Mouse (Mus musculus) regulatory T cell (primary cell): ENCODE data around the gene Zfp605.
"Not testable (repeated sequence)": the region's sequence is repeated elsewhere in the genome, so short reads cannot be mapped to it uniquely, and the experiment has no call there.

ENCODE experiments used
- in situ Hi-C: fragments of 300-600 bp; cut with MboI, MseI; formaldehyde crosslinking; loops from one replicate; pipeline ENCODE4 v1.15.1; 2025; ENCODE audit warnings: high pct_unique_total_duplicates

Zfp605 gene

DNA sequence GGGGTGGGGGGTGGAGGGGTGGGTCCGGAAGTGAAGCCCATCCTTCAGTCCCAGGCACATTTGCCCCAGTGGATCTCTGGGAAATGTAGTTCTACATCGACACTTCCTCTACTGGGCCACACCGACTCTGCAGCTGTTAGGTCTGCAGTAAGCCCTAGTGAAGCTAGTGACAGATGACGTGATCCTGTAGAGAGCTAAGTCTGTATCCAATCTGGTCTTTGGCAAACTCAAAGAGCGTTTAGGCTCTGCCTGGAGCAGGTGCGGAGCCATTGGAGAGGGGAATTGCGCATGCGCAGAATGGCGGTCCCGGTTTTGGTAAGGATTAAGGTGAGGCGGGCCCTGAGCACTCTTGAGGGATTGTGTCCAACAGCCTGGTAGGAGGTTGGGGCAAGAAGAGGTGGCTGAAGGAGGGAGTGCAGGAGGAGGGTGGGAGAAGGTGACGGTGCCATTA is at the start of gene Zfp605:
Gene Zfp605 (plus strand): TSS at position 102 of the 451 bp plus-strand sequence.
- in situ Hi-C loops, result loop anchor here (5.0 to 10.0 kb wide), 4 partner anchors 55 to 245 kb away; partner anchors contain the start of genes Gm15446 and Golga3

DNA sequence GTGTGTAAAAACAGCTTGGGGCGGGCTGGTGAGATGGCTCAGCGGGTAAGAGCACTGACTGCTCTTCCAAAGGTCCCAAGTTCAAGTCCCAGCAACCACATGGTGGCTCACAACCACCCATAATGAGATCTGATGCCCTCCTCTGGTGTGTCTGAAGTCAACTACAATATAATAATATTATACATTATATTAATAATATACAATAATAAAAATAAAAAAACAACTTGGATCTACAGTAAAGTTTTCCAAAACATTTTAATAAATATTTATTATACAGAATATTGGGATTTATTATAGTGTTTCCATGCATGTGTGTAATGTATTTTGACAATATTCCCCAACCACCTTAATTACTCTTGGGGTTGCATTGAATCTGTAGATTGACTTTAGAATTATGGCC is 37.5 kb upstream of the Zfp605 start, which contains the start of gene Gm17655:
Gene Gm17655 (minus strand): TSS at position 101 of the 400 bp plus-strand sequence.
- in situ Hi-C loops, result not testable (repeated sequence)

- in situ Hi-C loops, result no loop called here
These were observed 26.9 kb upstream of the Zfp605 start for GRCm38 (mm10) chr5:110082961-110083360.

GRCm38 (mm10) chr5:110086161-110086866 is 23.6 kb upstream of the Zfp605 start:
- in situ Hi-C loops, result no loop called here

DNA sequence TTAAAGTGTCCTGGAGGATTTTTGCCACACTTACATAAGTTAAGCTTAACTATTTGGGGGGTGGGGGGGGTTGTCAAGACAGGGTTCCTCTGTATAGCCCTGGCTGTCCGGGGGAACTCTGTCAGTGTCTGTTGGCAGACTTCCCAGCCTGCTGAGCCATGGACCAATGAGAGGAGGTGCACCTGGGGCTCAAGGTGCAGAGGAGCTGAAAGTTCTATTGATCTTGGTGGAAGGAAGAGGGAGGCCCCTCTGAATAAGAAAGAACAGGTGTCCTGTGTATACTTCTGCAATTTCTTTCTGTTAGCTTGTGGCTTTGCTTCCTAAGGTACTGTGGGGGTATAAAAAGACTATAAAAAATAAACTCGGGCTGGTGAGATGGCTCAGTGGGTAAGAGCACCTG is 18.3 kb upstream of the Zfp605 start:
- in situ Hi-C loops, result no loop called here

- in situ Hi-C loops, result no loop called here
These were observed 15.7 kb upstream of the Zfp605 start, which contains the start of gene Gm35315 for GRCm38 (mm10) chr5:110094030-110094846. Gm35315 (minus strand) TSS chr5:110094420.

- in situ Hi-C loops, result no loop called here
These were observed 15.1 kb upstream of the Zfp605 start for GRCm38 (mm10) chr5:110094847-110095213.

DNA sequence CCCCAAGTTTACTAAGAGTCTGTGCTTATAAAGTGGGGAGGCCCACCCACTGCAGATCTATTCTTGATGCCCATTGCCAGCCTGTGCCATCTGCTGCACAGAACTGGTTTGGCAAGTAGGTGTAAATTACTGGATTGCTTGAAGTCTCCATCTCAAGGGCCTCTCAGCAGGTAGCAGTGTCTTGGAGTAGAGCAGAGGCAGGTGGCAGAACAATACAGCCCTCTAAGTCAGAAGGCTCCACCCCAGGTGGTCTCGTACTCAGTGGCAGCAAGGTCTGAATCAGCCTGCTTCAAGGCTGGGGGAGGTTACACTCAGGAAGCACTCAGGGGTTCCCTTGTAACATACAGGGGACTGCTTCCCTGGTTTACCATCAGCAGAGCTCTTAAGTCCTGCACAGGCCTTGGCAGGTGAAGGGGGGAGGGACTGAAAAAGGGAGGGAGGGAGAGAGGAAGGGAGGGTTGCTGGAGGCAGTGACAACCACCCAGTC is 10.9 kb upstream of the Zfp605 start:
- in situ Hi-C loops, result no loop called here

DNA sequence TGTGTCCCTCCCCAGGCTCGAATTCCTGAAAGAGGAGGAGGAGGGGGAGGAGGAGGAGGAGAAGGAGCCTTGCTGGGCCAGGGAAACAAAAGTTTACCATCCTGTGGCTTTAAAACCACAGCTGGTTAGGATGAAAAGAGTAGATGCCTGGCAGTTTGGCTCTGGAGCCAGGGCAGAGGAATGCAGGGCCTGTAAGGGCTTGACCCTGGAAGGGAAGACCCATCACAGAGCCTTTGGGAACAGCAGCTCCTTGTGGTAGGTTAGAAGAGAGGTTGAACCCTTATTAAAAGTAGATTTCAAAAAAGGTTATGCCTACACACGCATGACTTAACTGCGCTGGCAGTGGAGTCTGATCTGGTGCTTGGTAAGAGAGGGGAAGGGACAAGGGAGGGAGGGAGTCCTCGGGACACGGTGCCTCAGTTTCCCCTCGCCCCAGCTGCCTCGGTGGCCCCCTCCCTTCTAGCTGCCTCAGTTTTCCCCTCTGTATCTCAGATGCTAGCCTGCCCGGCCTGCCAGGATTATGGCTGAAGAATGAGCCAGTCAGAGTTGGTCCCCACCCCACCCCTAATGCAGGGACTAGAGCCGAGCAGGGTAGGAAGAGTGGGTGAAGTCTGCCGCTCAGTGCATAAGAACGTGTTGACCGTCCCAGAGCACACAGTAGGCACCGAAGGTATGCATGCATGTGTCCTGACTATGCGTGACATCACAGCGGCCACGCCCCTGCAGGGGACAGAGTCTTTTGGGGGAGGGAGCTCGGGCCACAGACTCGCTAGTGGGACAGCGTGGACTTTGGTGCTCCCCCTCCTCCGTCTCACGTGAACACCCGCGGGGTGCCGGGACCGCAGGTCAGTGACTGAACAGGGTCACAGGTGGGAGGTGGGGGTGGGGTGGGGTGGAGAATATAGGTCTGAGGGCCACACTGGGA is 10.0 kb upstream of the Zfp605 start, which contains the start of gene Plcxd1:
Gene Plcxd1 (plus strand): TSS at position 314 of the 925 bp plus-strand sequence.
- in situ Hi-C loops, result loop anchor here (5.0 to 10.0 kb wide), 4 partner anchors 45 to 548 kb away; partner anchors contain the start of gene Gm15446

DNA sequence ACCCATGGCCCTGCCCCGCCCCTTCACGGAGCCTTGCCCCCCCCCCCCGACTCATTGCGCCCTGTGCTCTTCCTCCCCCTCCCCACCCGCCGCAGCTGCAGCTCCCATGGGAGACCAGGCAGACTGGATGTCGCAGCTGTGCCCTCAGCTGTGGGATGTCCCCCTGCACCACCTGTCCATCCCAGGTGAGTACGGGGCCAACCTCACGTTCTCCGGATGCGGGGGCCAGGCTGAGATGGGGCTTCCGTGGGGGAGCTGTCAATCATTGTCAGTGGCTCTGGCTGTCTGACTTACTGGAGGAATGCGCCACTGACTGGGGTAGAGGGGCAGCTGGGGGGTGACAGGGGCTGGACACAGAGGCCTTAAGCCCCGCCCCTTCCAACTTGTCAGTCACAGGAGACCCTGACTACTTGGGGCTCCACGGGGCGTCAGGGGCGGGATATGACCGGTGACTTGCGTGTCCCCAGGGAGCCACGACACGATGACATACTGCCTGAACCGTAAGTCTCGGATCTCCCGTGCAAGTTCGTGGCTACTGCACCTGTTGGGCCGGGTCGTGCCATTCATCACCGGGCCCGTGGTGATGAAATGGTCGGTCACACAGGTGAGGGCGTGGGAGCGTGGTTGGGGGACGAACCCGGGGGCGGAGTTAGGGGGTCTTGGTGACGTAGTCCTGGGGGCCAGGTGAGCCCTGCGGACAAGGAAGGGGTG is 8.8 kb upstream of the Zfp605 start:
- in situ Hi-C loops, result loop anchor here (5.0 to 10.0 kb wide), 4 partner anchors 46 to 549 kb away; partner anchors contain the start of gene Gm15446

- in situ Hi-C loops, result loop anchor here (5.0 to 10.0 kb wide), 4 partner anchors 47 to 550 kb away; partner anchors contain the start of gene Gm15446
These were observed 8.1 kb upstream of the Zfp605 start for GRCm38 (mm10) chr5:110101716-110102347.

- in situ Hi-C loops, result loop anchor here (5.0 to 10.0 kb wide), 4 partner anchors 48 to 550 kb away; partner anchors contain the start of gene Gm15446
These were observed 7.5 kb upstream of the Zfp605 start for GRCm38 (mm10) chr5:110102429-110102828.

DNA sequence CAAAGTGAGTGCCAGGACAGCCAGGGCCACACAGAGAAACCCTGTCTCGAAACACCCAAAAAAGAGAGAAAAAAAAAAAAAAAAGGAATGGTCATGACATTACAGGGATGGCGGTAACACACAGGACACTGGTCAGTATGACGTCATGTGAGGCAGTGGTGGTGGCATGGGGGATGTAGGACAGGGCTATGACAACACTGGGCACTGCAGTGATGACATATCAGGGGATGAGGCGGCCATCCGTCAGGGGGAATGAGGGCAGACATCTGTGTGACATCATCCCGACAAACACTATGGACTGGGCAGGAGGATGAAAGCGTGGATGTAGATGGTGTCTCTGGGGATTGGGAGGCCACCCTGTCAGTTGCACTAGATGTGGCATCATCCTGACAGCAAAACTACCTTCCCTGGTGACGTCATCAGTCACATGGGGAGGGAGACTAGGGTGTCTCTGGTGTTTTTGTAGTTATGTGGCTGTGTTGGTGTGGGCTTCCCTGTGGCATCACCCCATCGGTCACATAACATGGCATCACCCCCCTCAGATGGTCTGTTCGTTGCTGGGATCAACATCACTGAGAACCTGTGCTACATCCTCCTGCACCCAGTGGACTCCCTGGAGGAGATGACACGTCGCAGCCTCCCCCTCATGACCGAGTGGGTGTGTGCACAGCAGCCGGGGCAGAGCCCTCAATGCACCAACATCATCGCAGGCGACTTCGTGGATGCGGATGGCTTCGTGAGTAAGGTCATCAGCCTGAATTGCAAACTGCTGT is 6.9 kb upstream of the Zfp605 start:
- in situ Hi-C loops, result loop anchor here (5.0 to 10.0 kb wide), 4 partner anchors 48 to 551 kb away; partner anchors contain the start of gene Gm15446

DNA sequence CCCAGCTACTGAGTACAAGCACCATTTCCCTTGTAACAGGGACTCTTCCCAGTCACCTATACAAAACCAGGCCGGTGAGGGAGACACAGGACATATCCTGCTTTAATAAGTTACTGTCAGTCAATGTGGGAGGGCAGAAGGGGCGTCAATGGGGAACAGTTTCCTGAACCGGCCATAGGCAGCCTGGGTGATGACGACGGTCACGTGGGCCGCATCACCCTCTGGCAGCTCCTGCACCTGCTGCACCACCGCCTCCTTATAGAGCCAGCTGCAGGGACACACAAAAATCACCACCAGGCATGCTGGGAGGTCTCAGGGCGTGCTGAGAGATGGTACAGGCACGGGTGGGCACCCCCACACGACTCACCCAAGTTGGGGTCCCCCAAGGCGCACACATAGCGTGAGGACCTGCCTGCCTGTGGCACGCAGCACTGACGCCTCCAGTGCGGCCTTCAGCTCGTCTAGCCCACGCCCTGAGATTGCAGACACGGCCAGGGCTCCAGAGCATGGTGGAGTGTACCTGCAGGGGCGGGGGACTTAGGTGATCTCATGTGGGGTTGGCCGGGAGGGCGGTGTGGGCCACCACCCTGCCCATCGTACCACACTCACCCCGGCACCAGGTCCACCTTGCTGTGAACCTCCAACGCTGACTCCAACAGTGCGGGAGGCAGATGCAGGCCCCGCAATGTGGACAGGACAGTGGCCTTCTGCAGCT is 5.8 kb upstream of the Zfp605 start:
- in situ Hi-C loops, result loop anchor here (5.0 to 10.0 kb wide), 4 partner anchors 49 to 552 kb away; partner anchors contain the start of gene Gm15446

GRCm38 (mm10) chr5:110104616-110105380 is 5.1 kb upstream of the Zfp605 start:
- in situ Hi-C loops, result loop anchor here (5.0 to 10.0 kb wide), 5 partner anchors 50 to 552 kb away; partner anchors contain the start of genes Gm15446 and Golga3

DNA sequence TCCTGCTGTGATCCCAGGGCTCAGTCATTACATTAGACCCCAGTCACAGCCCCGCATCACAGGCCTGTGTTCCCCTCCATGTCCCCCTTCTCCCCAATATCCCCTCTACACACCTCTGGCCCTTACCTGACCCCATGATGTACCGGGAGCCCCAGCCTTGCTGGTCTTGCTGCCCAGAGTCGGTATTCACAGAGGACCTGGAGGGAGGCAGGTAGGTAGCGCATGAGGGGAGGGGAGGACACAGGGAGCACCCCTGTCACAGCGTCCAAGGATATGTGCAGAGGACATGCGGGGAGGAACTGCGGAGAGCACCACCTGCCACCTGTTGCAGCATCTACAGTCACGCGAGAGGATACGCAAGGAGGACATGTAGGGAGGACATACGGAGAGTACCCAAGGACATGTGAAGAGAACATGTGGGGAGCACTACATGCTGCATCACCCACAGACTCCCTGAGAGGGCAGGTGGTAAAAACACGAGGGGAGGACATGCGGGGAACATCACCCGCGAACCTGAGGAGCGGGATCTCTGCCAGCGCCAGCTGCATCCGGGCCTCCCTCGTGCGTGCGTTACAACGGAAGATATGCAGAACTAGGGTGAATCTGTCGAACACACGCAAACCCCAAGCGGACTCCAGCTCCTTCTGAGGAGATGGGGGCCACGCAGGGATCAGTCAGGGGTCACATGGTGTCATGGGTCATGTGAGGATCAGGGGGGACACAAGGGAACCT is 3.6 kb upstream of the Zfp605 start:
- in situ Hi-C loops, result loop anchor here (5.0 to 10.0 kb wide), 4 partner anchors 52 to 242 kb away; partner anchors contain the start of genes Gm15446 and Golga3
